Mouse (Mus musculus) kidney, postnatal 0 days (tissue): ENCODE data around the gene Gipc1. TPM values are rescaled to one million over a fixed set of nuclear protein-coding genes. Genes with fewer than 3 reads are reported as not detected.

Experiments used
- ATAC-seq: fragments of 200-750 bp; cut with Nextera tagmentation; replicated peaks from 2 replicates; pipeline ENCODE4 v1.8.0; 2017; ENCODE audit warnings: low read depth, moderate number of reproducible peaks, moderate TSS enrichment, moderate library complexity; ENCODE audit not compliant: low FRiP score
- DNase-seq: peaks from one replicate; pipeline ENCODE4 v3.0.0-alpha.2; 2016; ENCODE audit warnings: low spot score
- H3K27ac ChIP-seq: fragments of 300-500 bp; sonication (generic); 2 replicates; pipeline ENCODE4 v1.5.1; 2014; ENCODE audit warnings: mild to moderate bottlenecking
- H3K27me3 ChIP-seq: fragments of 300-500 bp; sonication (generic); 2 replicates; pipeline ENCODE4 v1.6.1; 2014; ENCODE audit warnings: low read length, mixed read lengths; ENCODE audit not compliant: insufficient read depth
- H3K36me3 ChIP-seq: fragments of 300-500 bp; sonication (generic); 2 replicates; pipeline ENCODE4 v1.6.1; 2014; ENCODE audit warnings: low read length, mixed read lengths; ENCODE audit not compliant: insufficient read depth
- H3K4me1 ChIP-seq: fragments of 300-500 bp; sonication (generic); replicated peaks from 2 replicates; pipeline ENCODE4 v1.6.1; 2014; ENCODE audit warnings: antibody characterized with exemption, low read length, mixed read lengths; ENCODE audit not compliant: insufficient read depth
- H3K4me2 ChIP-seq: fragments of 300-500 bp; sonication (generic); 2 replicates; pipeline ENCODE4 v1.6.1; 2014; ENCODE audit warnings: mild to moderate bottlenecking, low read length, moderate library complexity, mixed read lengths
- H3K4me3 ChIP-seq: fragments of 300-500 bp; sonication (generic); replicated peaks from 2 replicates; pipeline ENCODE4 v1.5.1; 2014; ENCODE audit warnings: low read depth, low read length
- H3K9ac ChIP-seq: fragments of 300-500 bp; sonication (generic); 2 replicates; pipeline ENCODE4 v1.6.1; 2014; ENCODE audit warnings: low read depth, low read length
- H3K9me3 ChIP-seq: fragments of 300-500 bp; sonication (generic); replicated peaks from 2 replicates; pipeline ENCODE4 v1.6.1; 2016; ENCODE audit warnings: low read length, inconsistent platforms, mixed read lengths
- CTCF ChIP-seq: IDR thresholded peaks from 2 replicates; pipeline ENCODE4 v1.5.1; 2016; ENCODE audit warnings: antibody characterized with exemption, low read depth, mild to moderate bottlenecking, moderate library complexity
- WGBS: fragments of 180-500 bp; shearing (Covaris S2); extraction: QIAGEN DNeasy Blood & Tissue Kit; methylation state at CpG from one replicate; pipeline ENCODE4 v1.1.7; 2014; 5-methylcytosine and 5-hydroxymethylcytosine counted together
- polyA plus RNA-seq: library from polyadenylated mRNA; unstranded; fragments of >200 nt; fragmentation: Nextera tagmentation; extraction: Ambion mirVana; gene quantifications from 2 replicates; pipeline ENCODE4 v1.2.1, GENCODE M21; 2015

Gipc1 gene
- polyA plus RNA-seq, 1 experiment from 2014 or later = 197 TPM

DNA sequence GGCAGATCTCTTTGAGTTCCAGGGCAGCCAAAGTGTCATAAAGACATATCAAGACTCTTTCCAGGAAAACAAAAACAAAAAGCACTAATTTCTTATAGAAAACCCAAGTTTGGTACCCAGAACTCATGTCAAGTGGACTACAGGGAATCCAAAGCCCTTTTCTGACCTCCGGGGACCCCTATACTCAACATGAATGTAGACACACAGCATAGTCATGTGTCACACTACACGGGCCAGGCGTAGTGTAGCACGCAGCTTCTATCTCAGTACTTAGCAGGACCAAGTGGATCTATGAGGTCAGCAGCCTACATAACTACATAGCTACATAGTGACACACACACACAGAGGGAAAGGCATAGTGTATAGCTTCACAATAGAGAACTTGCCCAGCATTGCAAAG, 38.8 kb upstream of the Gipc1 start:
- DNase-seq (no peak), ATAC-seq (no peak)
- Histone ChIP-seq H3K9me3 (no peaks in the 10 kb centered on the region), H3K36me3 (peaks cover 28% of the 10 kb centered on the region), H3K27me3 (no peaks in the 10 kb centered on the region), H3K4me1 (peaks cover 11% of the 10 kb centered on the region; the same call in 1 of the 2 replicates), H3K9ac (no peak overlapping the region), H3K4me3 (no peak overlapping the region), H3K4me2 (no peak overlapping the region), H3K27ac (no peak overlapping the region)
- TF ChIP-seq CTCF = no peak
- 97% methylated on average over 4 of the region's 4 CpGs for WGBS

DNA sequence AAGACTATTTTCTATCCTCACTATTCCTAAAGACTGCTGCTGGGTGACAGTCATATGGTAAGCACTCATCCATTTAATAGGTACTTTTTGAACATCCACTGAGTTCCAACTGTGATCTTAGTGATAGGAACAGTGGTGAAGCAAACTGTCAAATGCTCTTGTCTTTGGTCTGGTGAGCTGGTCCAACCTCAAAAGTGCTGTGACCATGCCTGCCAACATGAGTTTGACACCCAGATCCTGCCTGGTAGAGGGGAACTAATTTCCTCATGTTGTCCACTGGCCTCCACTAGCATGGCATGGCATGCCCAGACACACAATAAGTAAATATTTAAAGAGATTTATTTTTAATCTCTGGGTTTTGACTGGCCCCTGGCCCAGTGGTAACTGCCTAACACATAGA, 35.9 kb upstream of the Gipc1 start:
- peaks cover 14% of the 10 kb centered on the region for H3K36me3 ChIP-seq
- H3K27ac ChIP-seq = no peak overlapping the region
- H3K4me1 ChIP-seq = no peaks in the 10 kb centered on the region
- no peak for DNase-seq
- no peak overlapping the region for H3K4me3 ChIP-seq
- no peak overlapping the region for H3K4me2 ChIP-seq
- ATAC-seq = no peak
- H3K9ac ChIP-seq = no peak overlapping the region
- no peaks in the 10 kb centered on the region for H3K27me3 ChIP-seq
- TF ChIP-seq CTCF = no peak
- H3K9me3 ChIP-seq = no peaks in the 10 kb centered on the region

DNA sequence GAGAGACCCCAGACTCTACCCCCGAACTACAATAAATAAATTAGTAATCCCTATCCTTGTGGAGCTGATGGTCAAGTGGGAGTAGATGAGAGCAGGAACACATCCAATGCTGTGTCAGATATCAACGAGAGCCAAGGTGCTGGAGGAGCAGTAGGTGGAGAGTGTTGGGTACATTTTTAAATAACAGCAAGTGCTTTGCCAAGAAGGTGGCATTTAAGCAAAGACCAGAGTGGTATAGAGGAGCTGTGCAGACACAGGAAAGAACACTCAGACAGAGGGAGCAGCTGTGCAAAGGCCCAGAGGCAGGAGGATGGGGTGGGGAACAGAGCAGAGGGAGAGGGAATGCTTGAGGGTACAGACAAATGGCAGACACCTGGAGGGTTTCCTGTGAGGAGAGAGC, 35.4 kb upstream of the Gipc1 start:
- Histone ChIP-seq H3K27me3 (no peaks in the 10 kb centered on the region), H3K4me1 (no peaks in the 10 kb centered on the region), H3K36me3 (peaks cover 9% of the 10 kb centered on the region), H3K9me3 (no peaks in the 10 kb centered on the region), H3K4me2 (no peak overlapping the region), H3K9ac (no peak overlapping the region), H3K4me3 (no peak overlapping the region), H3K27ac (no peak overlapping the region)
- ATAC-seq (no peak), DNase-seq (no peak)
- WGBS = 82% methylated on average over 2 of the region's 2 CpGs
- TF ChIP-seq CTCF = no peak

DNA sequence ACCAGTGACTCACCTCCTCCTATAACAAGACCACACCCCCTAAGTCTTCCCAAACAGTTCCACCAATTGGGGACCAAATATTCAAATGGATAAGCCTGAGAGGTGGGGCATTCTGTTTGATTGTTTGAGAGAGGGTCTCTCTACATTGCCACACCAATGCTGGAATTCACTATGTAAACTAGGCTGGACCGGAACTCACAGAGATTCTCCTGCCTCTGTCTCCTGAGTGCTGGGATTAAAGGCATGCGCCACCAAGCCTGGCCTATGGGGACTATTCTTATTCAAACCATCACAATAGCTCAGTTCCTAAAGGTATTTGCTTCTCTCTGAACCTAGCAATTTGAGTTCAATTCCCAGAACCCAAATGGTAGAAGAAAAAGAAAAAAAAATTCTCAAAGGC, 33.9 kb upstream of the Gipc1 start:
- Histone ChIP-seq H3K27me3 (no peaks in the 10 kb centered on the region), H3K4me2 (no peak overlapping the region), H3K36me3 (no peaks in the 10 kb centered on the region), H3K27ac (no peak overlapping the region), H3K9ac (no peak overlapping the region), H3K4me3 (no peak overlapping the region), H3K4me1 (no peaks in the 10 kb centered on the region), H3K9me3 (no peaks in the 10 kb centered on the region)
- DNase-seq = no peak
- 96% methylated on average over 2 of the region's 2 CpGs for WGBS
- ATAC-seq = no peak
- no peak for TF ChIP-seq CTCF

DNA sequence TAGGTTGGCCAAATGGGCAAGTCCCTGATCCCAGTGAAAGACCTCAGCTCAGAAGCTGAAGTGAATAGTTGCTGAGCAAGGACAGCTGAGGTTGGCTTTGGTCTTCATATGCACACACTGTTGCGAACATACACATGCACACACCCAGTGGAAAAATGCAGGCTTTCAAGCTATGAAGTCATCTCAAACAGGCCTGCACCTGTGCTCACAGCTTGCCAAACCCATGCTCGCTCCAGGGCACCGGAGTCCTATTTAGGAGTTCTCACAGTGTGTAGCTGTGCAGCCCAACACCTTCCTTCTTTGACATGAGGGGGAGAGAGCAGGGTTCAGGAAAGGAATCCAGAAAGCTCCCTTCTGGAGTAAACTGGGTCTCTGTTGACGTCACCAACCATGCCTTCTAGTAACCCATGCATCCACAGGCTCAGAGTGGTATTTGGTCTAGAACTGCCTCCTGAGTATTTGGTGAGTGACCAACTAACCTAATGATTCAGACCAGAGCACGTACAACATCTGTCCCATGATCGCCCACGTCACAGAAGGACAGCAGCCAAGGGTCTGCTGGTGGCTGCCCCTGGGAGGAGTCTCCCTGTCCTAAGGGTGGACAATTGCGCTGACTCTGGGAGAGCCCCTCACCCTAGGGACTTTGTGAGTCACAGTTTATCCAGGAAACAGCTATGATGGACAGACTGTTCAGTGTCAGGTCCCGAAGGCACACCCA, 32.8 kb upstream of the Gipc1 start:
- H3K27me3 ChIP-seq = no peaks in the 10 kb centered on the region
- DNase-seq (no peak), ATAC-seq (no peak)
- no peak overlapping the region for H3K9ac ChIP-seq
- 77% methylated on average over 9 of the region's 9 CpGs for WGBS
- H3K36me3 ChIP-seq = no peaks in the 10 kb centered on the region
- no peak overlapping the region for H3K27ac ChIP-seq
- TF ChIP-seq CTCF = no peak
- no peak overlapping the region for H3K4me3 ChIP-seq
- H3K9me3 ChIP-seq = no peaks in the 10 kb centered on the region
- H3K4me1 ChIP-seq = no peaks in the 10 kb centered on the region
- no peak overlapping the region for H3K4me2 ChIP-seq

DNA sequence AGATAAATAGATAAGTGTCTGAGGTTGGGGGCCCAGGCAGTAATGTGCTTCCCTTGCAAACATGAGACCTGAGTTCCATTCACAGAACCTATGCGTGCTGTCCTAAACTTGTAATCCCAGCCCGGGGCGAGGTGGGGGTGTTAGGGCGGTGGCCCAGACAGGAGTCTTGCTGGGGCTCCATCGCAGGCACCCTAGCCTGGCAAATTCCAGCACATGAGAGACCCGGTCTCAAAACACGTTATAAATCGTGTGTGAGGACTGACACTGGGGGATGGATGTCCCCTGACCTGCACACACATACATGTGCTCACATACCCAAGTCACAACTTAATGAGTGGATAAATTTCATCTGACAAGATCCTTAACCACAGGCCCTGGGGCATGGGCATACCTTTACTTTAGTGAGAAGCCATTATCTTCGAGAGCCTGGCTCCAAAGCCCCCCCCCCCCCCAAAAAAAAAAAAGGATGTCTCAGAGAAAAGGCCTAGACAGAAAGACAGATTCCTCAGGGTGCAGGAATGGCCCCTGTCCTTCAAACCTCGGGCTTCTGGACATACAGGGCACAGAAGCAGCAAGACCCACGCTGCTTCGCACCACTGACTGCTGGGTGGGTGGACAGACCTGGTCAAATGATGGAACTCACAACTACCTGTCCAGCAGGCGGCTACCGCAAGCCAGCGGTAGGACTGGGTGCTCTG, 30.6 kb upstream of the Gipc1 start:
- DNase-seq = no peak
- TF ChIP-seq CTCF = no peak
- no peaks in the 10 kb centered on the region for H3K4me1 ChIP-seq
- H3K4me3 ChIP-seq = peak overlapping the region; percentile 24
- H3K27ac ChIP-seq = no peak overlapping the region
- H3K36me3 ChIP-seq = no peaks in the 10 kb centered on the region
- H3K9me3 ChIP-seq = no peaks in the 10 kb centered on the region
- no peak; the same call in 1 of the 2 replicates for ATAC-seq
- no peak overlapping the region for H3K9ac ChIP-seq
- 53% methylated on average over 15 of the region's 15 CpGs for WGBS
- H3K27me3 ChIP-seq = no peaks in the 10 kb centered on the region
- peak overlapping the region; percentile 53 for H3K4me2 ChIP-seq
